Mouse (Mus musculus) limb, embryonic 13.5 days (tissue): Measurements from ENCODE around the gene Rabac1. TPM values are rescaled to one million over a fixed set of nuclear protein-coding genes. Genes with fewer than 3 reads are reported as not detected.

Source experiments
- ATAC-seq: fragments of 200-750 bp; cut with Nextera tagmentation; 2 replicates; pipeline ENCODE4 v1.8.0; 2017; ENCODE audit warnings: low read depth, moderate number of reproducible peaks, moderate TSS enrichment; ENCODE audit not compliant: low FRiP score
- H3K27ac ChIP-seq: fragments of 300-500 bp; sonication (generic); 2 replicates; pipeline ENCODE4 v1.5.1; 2015; ENCODE audit warnings: inconsistent platforms, mild to moderate bottlenecking, moderate library complexity
- H3K27me3 ChIP-seq: fragments of 300-500 bp; sonication (generic); 2 replicates; pipeline ENCODE4 v1.6.1; 2015; ENCODE audit warnings: mild to moderate bottlenecking, inconsistent platforms
- H3K36me3 ChIP-seq: fragments of 300-500 bp; sonication (generic); 2 replicates; pipeline ENCODE4 v1.6.1; 2015; ENCODE audit warnings: inconsistent platforms, mild to moderate bottlenecking, moderate library complexity
- H3K4me1 ChIP-seq: fragments of 300-500 bp; sonication (generic); 2 replicates; pipeline ENCODE4 v1.6.1; 2015; ENCODE audit warnings: inconsistent platforms
- H3K4me2 ChIP-seq: fragments of 300-500 bp; sonication (generic); replicated peaks from 2 replicates; pipeline ENCODE4 v1.6.1; 2015; ENCODE audit warnings: inconsistent platforms, mild to moderate bottlenecking, moderate library complexity
- H3K4me3 ChIP-seq: fragments of 300-500 bp; sonication (generic); 2 replicates; pipeline ENCODE4 v1.5.1; 2015; ENCODE audit warnings: moderate library complexity, mild to moderate bottlenecking, inconsistent platforms
- H3K9ac ChIP-seq: fragments of 300-500 bp; sonication (generic); 2 replicates; pipeline ENCODE4 v1.6.1; 2015; ENCODE audit warnings: mild to moderate bottlenecking, inconsistent platforms
- H3K9me3 ChIP-seq: fragments of 300-500 bp; sonication (generic); 2 replicates; pipeline ENCODE4 v1.6.1; 2016; ENCODE audit warnings: inconsistent platforms
- WGBS: fragments of 180-500 bp; shearing (Covaris S2); methylation state at CpG from one replicate; pipeline ENCODE4 v1.1.7; 2015; 5-methylcytosine and 5-hydroxymethylcytosine counted together
- polyA plus RNA-seq: library from polyadenylated mRNA; unstranded; fragments of >200 nt; fragmentation: Nextera tagmentation; extraction: Ambion mirVana; gene quantifications from 2 replicates; pipeline ENCODE4 v1.2.1, GENCODE M21; 2015

Gene Rabac1
- polyA plus RNA-seq, 1 experiment from 2014 or later = 138 TPM

GRCm38 (mm10) chr7:24973902-24974301, 1.3 kb upstream of the Rabac1 start:
- no peak for ATAC-seq
- WGBS = 73% methylated on average over 5 of the region's 5 CpGs
- no peaks in the 10 kb centered on the region for H3K9me3 ChIP-seq

GRCm38 (mm10) chr7:24973208-24973607, 654 bp upstream of the Rabac1 start:
- Histone ChIP-seq H3K27ac (no peak overlapping the region), H3K4me2 (no peak overlapping the region), H3K9me3 (no peaks in the 10 kb centered on the region), H3K4me3 (no peak overlapping the region), H3K9ac (no peak overlapping the region), H3K36me3 (peaks cover 8% of the 10 kb centered on the region), H3K27me3 (no peaks in the 10 kb centered on the region), H3K4me1 (peaks cover 8% of the 10 kb centered on the region)
- WGBS = 78% methylated on average over 4 of the region's 4 CpGs
- no peak for ATAC-seq

More at GRCm38 (mm10) chr7:24973902-24974301, 1.3 kb upstream of the Rabac1 start:
- Histone ChIP-seq H3K4me2 (no peak overlapping the region), H3K27me3 (peaks cover 3% of the 10 kb centered on the region; the same call in 1 of the 2 replicates), H3K36me3 (peaks cover 8% of the 10 kb centered on the region), H3K27ac (no peak overlapping the region), H3K4me1 (peaks cover 8% of the 10 kb centered on the region), H3K4me3 (no peak overlapping the region), H3K9ac (no peak overlapping the region)

DNA sequence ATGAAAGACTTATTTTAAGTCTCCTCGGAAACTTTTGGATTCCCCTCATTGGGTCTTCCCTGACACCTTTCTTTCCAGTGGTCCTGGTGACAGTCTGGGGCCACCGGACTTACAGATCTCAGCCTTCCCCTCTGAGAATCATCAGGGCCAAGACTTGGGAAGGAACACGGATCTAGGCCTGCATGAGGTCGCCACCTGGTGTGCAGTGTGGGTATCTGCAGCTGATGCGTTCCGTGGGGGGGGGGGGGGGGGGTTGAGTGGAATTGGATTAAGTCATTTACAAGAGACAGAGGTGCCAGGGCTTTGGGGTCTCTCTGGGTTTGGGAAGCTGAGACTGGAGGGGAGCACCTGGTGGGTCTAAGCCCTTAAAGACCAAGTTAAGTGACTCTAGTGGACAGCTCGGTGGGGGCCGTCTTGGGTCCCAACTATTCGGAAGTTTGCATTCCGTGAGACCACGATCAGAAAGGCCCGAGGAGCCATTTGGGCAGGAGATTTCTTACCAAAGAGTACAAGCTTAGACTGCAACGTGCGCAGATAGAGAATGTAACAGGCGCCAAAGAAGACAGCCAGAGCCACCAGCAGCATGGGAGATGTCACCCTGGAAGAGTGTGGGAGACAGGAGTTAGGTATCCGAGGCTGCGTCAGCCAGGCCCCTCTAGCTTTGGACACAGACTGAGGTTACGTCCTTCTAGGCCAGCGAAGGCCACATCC, 1.1 kb downstream of the Rabac1 start:
- WGBS = 8% methylated on average over 19 of the region's 19 CpGs
- no peak overlapping the region; the same call in 1 of the 2 replicates for H3K27ac ChIP-seq
- peak overlapping the region; percentile 89 for H3K9ac ChIP-seq

GRCm38 (mm10) chr7:24970341-24970740, 2.2 kb downstream of the Rabac1 start:
- H3K27ac ChIP-seq = no peak overlapping the region
- ATAC-seq = no peak
- H3K4me3 ChIP-seq = no peak overlapping the region
- 96% methylated on average over 3 of the region's 3 CpGs for WGBS
- no peaks in the 10 kb centered on the region for H3K9me3 ChIP-seq
- peaks cover 8% of the 10 kb centered on the region for H3K36me3 ChIP-seq
- H3K27me3 ChIP-seq = no peaks in the 10 kb centered on the region
- H3K9ac ChIP-seq = no peak overlapping the region
- peaks cover 10% of the 10 kb centered on the region for H3K4me1 ChIP-seq
- H3K4me2 ChIP-seq = no peak overlapping the region

More for the DNA sequence above, 1.1 kb downstream of the Rabac1 start:
- peaks cover 8% of the 10 kb centered on the region for H3K36me3 ChIP-seq
- no peaks in the 10 kb centered on the region for H3K27me3 ChIP-seq
- H3K4me2 ChIP-seq = peak overlapping the region; percentile 79
- no peak for ATAC-seq
- H3K9me3 ChIP-seq = no peaks in the 10 kb centered on the region
- H3K4me3 ChIP-seq = peak overlapping the region; percentile 83
- peaks cover 8% of the 10 kb centered on the region for H3K4me1 ChIP-seq

- WGBS = 72% methylated on average over 12 of the region's 12 CpGs
- peaks cover 11% of the 10 kb centered on the region for H3K4me1 ChIP-seq
- H3K9ac ChIP-seq = no peak overlapping the region
- no peak overlapping the region for H3K4me2 ChIP-seq
- H3K36me3 ChIP-seq = peaks cover 8% of the 10 kb centered on the region
- no peak overlapping the region for H3K4me3 ChIP-seq
- no peak for ATAC-seq
- H3K9me3 ChIP-seq = no peaks in the 10 kb centered on the region
- H3K27me3 ChIP-seq = no peaks in the 10 kb centered on the region
- no peak overlapping the region for H3K27ac ChIP-seq
These were observed 2.7 kb downstream of the Rabac1 start for GRCm38 (mm10) chr7:24969805-24970204.

DNA sequence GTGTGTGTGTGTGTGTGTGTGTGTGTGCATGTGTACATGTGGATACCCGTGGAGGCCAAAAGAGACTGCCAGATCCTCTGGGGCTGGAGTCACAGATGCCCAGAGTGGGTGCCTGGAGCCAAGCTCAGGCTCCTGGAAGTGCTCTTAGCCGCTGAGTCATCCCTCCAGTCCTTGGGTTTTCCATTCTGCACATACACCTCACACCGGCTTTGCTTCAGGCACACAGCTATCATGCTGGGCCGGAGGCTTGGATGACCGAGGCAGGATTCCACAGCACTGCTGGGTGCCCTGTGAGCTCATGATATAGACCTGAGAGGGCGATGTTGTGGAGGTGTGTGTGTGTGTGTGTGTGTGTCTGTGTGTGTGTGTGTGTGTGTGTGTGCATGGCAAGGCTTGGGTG, 4.1 kb downstream of the Rabac1 start:
- Histone ChIP-seq H3K9me3 (no peaks in the 10 kb centered on the region), H3K4me3 (no peak overlapping the region), H3K36me3 (peaks cover 8% of the 10 kb centered on the region), H3K27me3 (no peaks in the 10 kb centered on the region), H3K9ac (no peak overlapping the region), H3K4me1 (peaks cover 11% of the 10 kb centered on the region), H3K27ac (no peak overlapping the region), H3K4me2 (no peak overlapping the region)
- 67% methylated on average over 6 of the region's 6 CpGs for WGBS
- ATAC-seq = no peak

DNA sequence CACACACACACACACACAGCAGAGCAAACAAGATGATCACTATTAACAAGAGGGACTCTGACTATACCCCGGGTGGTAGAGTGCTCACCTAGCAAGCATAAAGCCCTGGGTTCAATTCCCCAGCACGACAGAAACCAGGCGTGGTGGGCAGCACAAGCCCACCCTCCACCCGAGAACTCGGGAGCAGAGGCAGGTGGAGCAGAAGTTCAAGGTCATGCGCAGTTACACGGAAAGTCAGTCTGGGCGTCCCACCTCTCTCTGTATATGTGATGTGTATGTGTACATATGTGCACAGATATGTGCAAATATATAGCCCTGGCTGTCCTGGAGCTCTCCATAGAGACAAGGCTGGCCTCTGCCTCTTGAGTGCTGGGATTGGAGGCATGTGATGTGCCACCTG, 4.6 kb downstream of the Rabac1 start:
- Histone ChIP-seq H3K9me3 (no peaks in the 10 kb centered on the region), H3K4me1 (peaks cover 11% of the 10 kb centered on the region), H3K4me2 (no peak overlapping the region), H3K27ac (no peak overlapping the region), H3K4me3 (no peak overlapping the region), H3K27me3 (no peaks in the 10 kb centered on the region), H3K36me3 (peaks cover 8% of the 10 kb centered on the region), H3K9ac (no peak overlapping the region)
- 75% methylated on average over 8 of the region's 8 CpGs for WGBS
- ATAC-seq = no peak

GRCm38 (mm10) chr7:24964897-24965535, 7.5 kb downstream of the Rabac1 start:
- WGBS = 12% methylated on average over 5 of the region's 5 CpGs
- Histone ChIP-seq H3K36me3 (peaks cover 6% of the 10 kb centered on the region), H3K9me3 (no peaks in the 10 kb centered on the region), H3K27ac (no peak overlapping the region), H3K4me2 (no peak overlapping the region), H3K4me3 (no peak overlapping the region), H3K4me1 (peaks cover 3% of the 10 kb centered on the region; the same call in 1 of the 2 replicates), H3K9ac (no peak overlapping the region), H3K27me3 (no peaks in the 10 kb centered on the region)
- ATAC-seq = no peak; the same call in 1 of the 2 replicates

- Histone ChIP-seq H3K9ac (no peak overlapping the region), H3K27ac (no peak overlapping the region), H3K9me3 (no peaks in the 10 kb centered on the region), H3K4me1 (peaks cover 3% of the 10 kb centered on the region; the same call in 1 of the 2 replicates), H3K4me2 (no peak overlapping the region), H3K27me3 (no peaks in the 10 kb centered on the region), H3K4me3 (no peak overlapping the region), H3K36me3 (no peaks in the 10 kb centered on the region)
- WGBS = 73% methylated on average over 2 of the region's 2 CpGs
- no peak for ATAC-seq
These were observed 8.3 kb downstream of the Rabac1 start for GRCm38 (mm10) chr7:24964288-24964687.

- H3K9me3 ChIP-seq = 0 out of 2 replicates have a peak, but pooled peaks cover 3% of the 10 kb centered on the region
- ATAC-seq = no peak
- WGBS = 2% methylated on average over 33 of the region's 33 CpGs
- peaks cover 76% of the 10 kb centered on the region for H3K27me3 ChIP-seq
- no peak overlapping the region for H3K27ac ChIP-seq
- H3K4me2 ChIP-seq = peak overlapping the region; percentile 68
- H3K4me3 ChIP-seq = peak overlapping the region; percentile 46
- no peaks in the 10 kb centered on the region for H3K36me3 ChIP-seq
- H3K4me1 ChIP-seq = peaks cover 12% of the 10 kb centered on the region
- peak overlapping the region; percentile 55 for H3K9ac ChIP-seq
These were observed 17.3 kb downstream of the Rabac1 start for GRCm38 (mm10) chr7:24955226-24955625.

DNA sequence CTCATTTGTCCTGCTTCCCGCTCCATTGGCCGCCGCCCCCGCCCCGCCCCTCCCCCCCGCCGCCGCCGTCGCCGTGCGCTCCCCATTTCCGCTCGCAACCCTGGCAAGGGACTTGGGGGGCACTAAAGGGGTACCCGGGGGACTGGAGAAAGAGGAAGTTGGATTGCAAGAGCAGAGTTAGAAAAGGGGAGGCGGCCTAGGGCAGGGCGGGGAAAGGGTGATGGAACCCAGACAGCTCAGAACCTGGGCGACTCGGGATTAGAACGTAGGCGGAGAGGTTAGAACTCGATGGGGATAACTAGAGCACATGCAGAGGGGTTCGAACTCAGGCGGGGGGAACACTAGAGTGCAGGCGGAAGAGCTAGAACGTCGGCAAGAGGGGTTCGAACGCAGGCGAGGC, 18.1 kb downstream of the Rabac1 start:
- no peak; the same call in 1 of the 2 replicates for ATAC-seq
- H3K27ac ChIP-seq = no peak overlapping the region
- 2% methylated on average over 16 of the region's 30 CpGs for WGBS

DNA sequence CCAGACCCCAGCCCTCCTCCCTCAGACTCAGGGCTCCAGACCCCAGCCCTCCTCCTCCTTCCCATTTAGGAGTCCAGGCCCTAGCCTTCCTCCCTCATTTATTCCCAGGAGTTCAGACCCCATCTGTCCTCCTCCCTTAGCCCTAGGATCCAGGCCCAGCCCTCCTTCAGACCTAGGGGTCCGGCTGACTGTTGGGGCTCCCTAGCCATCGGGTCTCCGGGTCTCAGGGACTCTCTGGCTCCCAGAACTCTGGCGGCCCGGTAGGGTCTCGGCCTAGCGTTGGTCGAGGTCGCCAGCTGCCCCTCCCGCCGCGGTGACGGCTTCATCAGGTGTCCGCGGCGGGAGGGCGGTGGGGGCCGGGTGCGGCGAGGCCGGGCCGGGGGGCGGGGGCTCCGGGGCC, 18.6 kb downstream of the Rabac1 start:
- Histone ChIP-seq H3K9ac (peak overlapping the region; percentile 55), H3K36me3 (no peaks in the 10 kb centered on the region), H3K27ac (no peak overlapping the region; the same call in 1 of the 2 replicates), H3K4me1 (peaks cover 12% of the 10 kb centered on the region), H3K4me2 (peak overlapping the region; percentile 68), H3K9me3 (0 out of 2 replicates have a peak, but pooled peaks cover 3% of the 10 kb centered on the region), H3K4me3 (peak overlapping the region; percentile 46), H3K27me3 (peaks cover 88% of the 10 kb centered on the region)
- ATAC-seq = no peak
- WGBS = under 1% methylated on average over 24 of the region's 24 CpGs

More for the DNA sequence above, 18.1 kb downstream of the Rabac1 start:
- Histone ChIP-seq H3K9ac (peak overlapping the region; percentile 55), H3K27me3 (peaks cover 83% of the 10 kb centered on the region), H3K4me2 (peak overlapping the region; percentile 68), H3K36me3 (no peaks in the 10 kb centered on the region), H3K4me1 (peaks cover 12% of the 10 kb centered on the region), H3K9me3 (0 out of 2 replicates have a peak, but pooled peaks cover 3% of the 10 kb centered on the region), H3K4me3 (peak overlapping the region; percentile 46)
